Mouse (Mus musculus): ENCODE data around the gene Mylpf. TPM values are rescaled to one million over a fixed set of nuclear protein-coding genes. Genes with fewer than 3 reads are reported as not detected.
"Not testable (repeated sequence)": the region's sequence is repeated elsewhere in the genome, so short reads cannot be mapped to it uniquely, and the experiment has no call there.

Mylpf gene
- polyA plus RNA-seq, 2 experiments, result 15.6 to 31.0 TPM

GRCm38 (mm10) chr7:127166501-127166900 lies 42.2 kb upstream of the Mylpf start:
- no peaks in the 10 kb centered on the region for H3K27me3 ChIP-seq (ENCODE audit: control insufficient read depth, insufficient read depth, low read length)
- H3K9ac ChIP-seq (replicated peaks), result no peak overlapping the region
- H3K36me3 ChIP-seq (replicated peaks; ENCODE audit: control insufficient read depth, insufficient read depth, low read depth), result no peaks in the 10 kb centered on the region
- DNase-seq (ENCODE audit: low read depth in 3 of 3, low spot score in 3 of 3) (no peak), ATAC-seq (ENCODE audit: insufficient read depth) (no peak)
- no peaks in the 10 kb centered on the region for H3K9me3 ChIP-seq (ENCODE audit: control insufficient read depth, low read length)
- H3K4me3 ChIP-seq (ENCODE audit: insufficient read depth in 1 of 2, low read depth in 2 of 2, low read length in 2 of 2), result no peak overlapping the region
- no peak overlapping the region for H3K27ac ChIP-seq
- 65% methylated on average over 5 of the region's 5 CpGs for WGBS (ENCODE audit: insufficient replicate concordance)
- H3K4me1 ChIP-seq (replicated peaks; ENCODE audit: control insufficient read depth in 2 of 2, insufficient read depth in 2 of 2, low read length in 1 of 2), result peaks cover 0 to 3% of the 10 kb centered on the region in 2 experiments; a peak in 2 of 4 replicates
- no peak for TF ChIP-seq CTCF (IDR thresholded peaks at IDR 0.05; ENCODE audit: low read depth)
- no peak for TF ChIP-seq EP300 (IDR thresholded peaks at IDR 0.05; ENCODE audit: low read depth)
- no peak overlapping the region for H3K4me2 ChIP-seq (ENCODE audit: low read depth)

- H3K4me3 ChIP-seq (ENCODE audit: insufficient read depth in 1 of 2, low read depth in 2 of 2, low read length in 2 of 2), result no peak overlapping the region
- WGBS (ENCODE audit: insufficient replicate concordance), result 57% methylated on average over 4 of the region's 4 CpGs
- H3K4me1 ChIP-seq (replicated peaks; ENCODE audit: control insufficient read depth in 2 of 2, insufficient read depth in 2 of 2, low read length in 1 of 2), result peaks cover 4 to 14% of the 10 kb centered on the region in 2 experiments
- no peak for ATAC-seq (ENCODE audit: insufficient read depth)
- DNase-seq (ENCODE audit: low read depth in 3 of 3, low spot score in 3 of 3), result no peak
- H3K9me3 ChIP-seq (ENCODE audit: control insufficient read depth, low read length), result no peaks in the 10 kb centered on the region
- H3K27me3 ChIP-seq (ENCODE audit: control insufficient read depth, insufficient read depth, low read length), result no peaks in the 10 kb centered on the region
- H3K36me3 ChIP-seq (replicated peaks; ENCODE audit: control insufficient read depth, insufficient read depth, low read depth), result no peaks in the 10 kb centered on the region
- TF ChIP-seq EP300 (IDR thresholded peaks at IDR 0.05; ENCODE audit: low read depth), result no peak
- H3K9ac ChIP-seq (replicated peaks), result no peak overlapping the region
- no peak overlapping the region for H3K4me2 ChIP-seq (ENCODE audit: low read depth)
- H3K27ac ChIP-seq, result no peak overlapping the region
These were observed 31.8 kb upstream of the Mylpf start for GRCm38 (mm10) chr7:127176937-127177336.

GRCm38 (mm10) chr7:127180783-127181182 lies 27.9 kb upstream of the Mylpf start:
- TF ChIP-seq EP300 (IDR thresholded peaks at IDR 0.05; ENCODE audit: low read depth) (no peak), CTCF (IDR thresholded peaks at IDR 0.05; ENCODE audit: low read depth) (no peak)
- Histone ChIP-seq H3K9ac (replicated peaks) (no peak overlapping the region), H3K36me3 (replicated peaks; ENCODE audit: control insufficient read depth, insufficient read depth, low read depth) (no peaks in the 10 kb centered on the region), H3K4me2 (ENCODE audit: low read depth) (no peak overlapping the region), H3K27ac (no peak overlapping the region), H3K4me3 (ENCODE audit: insufficient read depth in 1 of 2, low read depth in 2 of 2, low read length in 2 of 2) (no peak overlapping the region), H3K9me3 (ENCODE audit: control insufficient read depth, low read length) (no peaks in the 10 kb centered on the region), H3K4me1 (replicated peaks; ENCODE audit: control insufficient read depth in 2 of 2, insufficient read depth in 2 of 2, low read length in 1 of 2) (peaks cover 24 to 38% of the 10 kb centered on the region in 2 experiments), H3K27me3 (ENCODE audit: control insufficient read depth, insufficient read depth, low read length) (no peaks in the 10 kb centered on the region)
- DNase-seq (ENCODE audit: low read depth in 3 of 3, low spot score in 3 of 3), result no peak
- WGBS (ENCODE audit: insufficient replicate concordance), result 31% methylated on average over 2 of the region's 2 CpGs
- no peak for ATAC-seq (ENCODE audit: insufficient read depth)

GRCm38 (mm10) chr7:127181724-127182123 lies 27.0 kb upstream of the Mylpf start:
- DNase-seq (ENCODE audit: low read depth in 3 of 3, low spot score in 3 of 3); H3K27me3 ChIP-seq (ENCODE audit: control insufficient read depth, insufficient read depth, low read length); H3K9ac ChIP-seq (replicated peaks); H3K9me3 ChIP-seq (ENCODE audit: control insufficient read depth, low read length); H3K27ac ChIP-seq; H3K4me3 ChIP-seq (ENCODE audit: insufficient read depth in 1 of 2, low read depth in 2 of 2, low read length in 2 of 2); H3K4me2 ChIP-seq (ENCODE audit: low read depth); H3K36me3 ChIP-seq (replicated peaks; ENCODE audit: control insufficient read depth, insufficient read depth, low read depth); ATAC-seq (ENCODE audit: insufficient read depth): not testable (repeated sequence)
- 18% methylated on average over 3 of the region's 3 CpGs for WGBS (ENCODE audit: insufficient replicate concordance)
- peaks cover 24 to 38% of the 10 kb centered on the region in 2 experiments for H3K4me1 ChIP-seq (replicated peaks; ENCODE audit: control insufficient read depth in 2 of 2, insufficient read depth in 2 of 2, low read length in 1 of 2)

- peak overlapping the region; percentile 60 for H3K27ac ChIP-seq
- 11% methylated on average over 8 of the region's 8 CpGs for WGBS (ENCODE audit: insufficient replicate concordance)
- ATAC-seq (ENCODE audit: insufficient read depth), result peak; percentile 86
These were observed 25.3 kb upstream of the Mylpf start for GRCm38 (mm10) chr7:127183345-127183744.

More at GRCm38 (mm10) chr7:127183345-127183744, 25.3 kb upstream of the Mylpf start:
- peak; percentile 56 to 62 (median 59) for DNase-seq (ENCODE audit: low read depth in 3 of 3, low spot score in 3 of 3)
- Histone ChIP-seq H3K4me3 (ENCODE audit: insufficient read depth in 1 of 2, low read depth in 2 of 2, low read length in 2 of 2) (no peak overlapping the region), H3K4me2 (ENCODE audit: low read depth) (peak overlapping the region; percentile 22; the same call in 1 of the 2 replicates), H3K27me3 (ENCODE audit: control insufficient read depth, insufficient read depth, low read length) (no peaks in the 10 kb centered on the region), H3K36me3 (replicated peaks; ENCODE audit: control insufficient read depth, insufficient read depth, low read depth) (no peaks in the 10 kb centered on the region), H3K4me1 (replicated peaks; ENCODE audit: control insufficient read depth in 2 of 2, insufficient read depth in 2 of 2, low read length in 1 of 2) (peaks cover 24 to 34% of the 10 kb centered on the region in 2 experiments), H3K9ac (replicated peaks) (no peak overlapping the region), H3K9me3 (ENCODE audit: control insufficient read depth, low read length) (no peaks in the 10 kb centered on the region)
- TF ChIP-seq EP300 (IDR thresholded peaks at IDR 0.05; ENCODE audit: low read depth), result peak; percentile 94
- TF ChIP-seq CTCF (IDR thresholded peaks at IDR 0.05; ENCODE audit: low read depth), result no peak
